Mouse (Mus musculus) midbrain, embryonic 10.5 days (tissue): ENCODE measurements around the gene Gpnmb. TPM values are rescaled to one million over a fixed set of nuclear protein-coding genes. Genes with fewer than 3 reads are reported as not detected.

Experiments
- DNase-seq: peaks from one replicate; pipeline ENCODE4 v3.0.0-alpha.2; 2017; ENCODE audit warnings: low spot score
- H3K27ac ChIP-seq: fragments of 300-500 bp; sonication (generic); replicated peaks from 2 replicates; pipeline ENCODE4 v1.5.1; 2016; ENCODE audit warnings: mild to moderate bottlenecking
- H3K27me3 ChIP-seq: fragments of 300-500 bp; sonication (generic); 2 replicates; pipeline ENCODE4 v1.6.1; 2016; ENCODE audit warnings: low read depth, mild to moderate bottlenecking; ENCODE audit not compliant: poor library complexity, severe bottlenecking
- H3K36me3 ChIP-seq: fragments of 300-500 bp; sonication (generic); 2 replicates; pipeline ENCODE4 v1.6.1; 2016; ENCODE audit warnings: mild to moderate bottlenecking, moderate library complexity
- H3K4me1 ChIP-seq: fragments of 300-500 bp; sonication (generic); 2 replicates; pipeline ENCODE4 v1.6.1; 2016
- H3K4me3 ChIP-seq: fragments of 300-500 bp; sonication (generic); 2 replicates; pipeline ENCODE4 v1.5.1; 2016; ENCODE audit warnings: mild to moderate bottlenecking, moderate library complexity
- H3K9me3 ChIP-seq: fragments of 300-500 bp; sonication (generic); replicated peaks from 2 replicates; pipeline ENCODE4 v1.6.1; 2016; ENCODE audit warnings: mild to moderate bottlenecking
- WGBS: fragments of 180-500 bp; shearing (Covaris S2); methylation state at CpG from one replicate; pipeline ENCODE4 v1.1.7; 2016; 5-methylcytosine and 5-hydroxymethylcytosine counted together
- polyA plus RNA-seq: library from polyadenylated mRNA; unstranded; fragments of >200 nt; fragmentation: Nextera tagmentation; extraction: Ambion mirVana; gene quantifications from 2 replicates; pipeline ENCODE4 v1.2.1, GENCODE M21; 2016

Gpnmb gene
- polyA plus RNA-seq, 1 experiment from 2014 or later: 0.79 TPM

- DNase-seq: peak; percentile 65
- Histone ChIP-seq H3K4me1 (peaks cover 15% of the 10 kb centered on the region), H3K4me3 (peak overlapping the region; percentile 47), H3K27ac (peak overlapping the region; percentile 84), H3K9me3 (no peaks in the 10 kb centered on the region), H3K36me3 (no peaks in the 10 kb centered on the region), H3K27me3 (peaks cover 27% of the 10 kb centered on the region)
- 17% methylated on average over 18 of the region's 18 CpGs for WGBS
These were observed 3.3 kb downstream of the Gpnmb start for GRCm38 (mm10) chr6:49039470-49040180.

- Histone ChIP-seq H3K27ac (no peak overlapping the region), H3K4me3 (no peak overlapping the region), H3K4me1 (peaks cover 26% of the 10 kb centered on the region), H3K27me3 (peaks cover 8% of the 10 kb centered on the region; the same call in 1 of the 2 replicates), H3K36me3 (no peaks in the 10 kb centered on the region), H3K9me3 (no peaks in the 10 kb centered on the region)
- DNase-seq: no peak
- WGBS: 73% methylated on average over 6 of the region's 6 CpGs
These were observed 10.2 kb downstream of the Gpnmb start for GRCm38 (mm10) chr6:49046502-49046901.

- 83% methylated on average over 8 of the region's 8 CpGs for WGBS
- H3K27ac ChIP-seq: no peak overlapping the region
- no peaks in the 10 kb centered on the region for H3K36me3 ChIP-seq
- H3K9me3 ChIP-seq: no peaks in the 10 kb centered on the region
- DNase-seq: no peak
- H3K4me1 ChIP-seq: peaks cover 30% of the 10 kb centered on the region
- H3K4me3 ChIP-seq: no peak overlapping the region
- H3K27me3 ChIP-seq: peaks cover 12% of the 10 kb centered on the region; the same call in 1 of the 2 replicates
These were observed 10.6 kb downstream of the Gpnmb start for GRCm38 (mm10) chr6:49046976-49047375.

- DNase-seq: no peak
- WGBS: 82% methylated on average over 10 of the region's 10 CpGs
- Histone ChIP-seq H3K27ac (no peak overlapping the region), H3K36me3 (no peaks in the 10 kb centered on the region), H3K4me3 (no peak overlapping the region), H3K9me3 (no peaks in the 10 kb centered on the region), H3K27me3 (peaks cover 15% of the 10 kb centered on the region; the same call in 1 of the 2 replicates), H3K4me1 (peaks cover 37% of the 10 kb centered on the region)
These were observed 11.5 kb downstream of the Gpnmb start for GRCm38 (mm10) chr6:49047848-49048247.

GRCm38 (mm10) chr6:49048395-49048794 lies 12.0 kb downstream of the Gpnmb start:
- Histone ChIP-seq H3K27ac (no peak overlapping the region), H3K9me3 (no peaks in the 10 kb centered on the region), H3K27me3 (peaks cover 15% of the 10 kb centered on the region; the same call in 1 of the 2 replicates), H3K4me3 (no peak overlapping the region), H3K36me3 (no peaks in the 10 kb centered on the region), H3K4me1 (peaks cover 38% of the 10 kb centered on the region)
- 92% methylated on average over 10 of the region's 10 CpGs for WGBS
- no peak for DNase-seq

GRCm38 (mm10) chr6:49050677-49051410 lies 14.5 kb downstream of the Gpnmb start:
- DNase-seq: no peak
- H3K9me3 ChIP-seq: peaks cover 4% of the 10 kb centered on the region; the same call in 1 of the 2 replicates
- peaks cover 57% of the 10 kb centered on the region for H3K4me1 ChIP-seq
- peaks cover 15% of the 10 kb centered on the region; the same call in 1 of the 2 replicates for H3K27me3 ChIP-seq
- 45% methylated on average over 11 of the region's 11 CpGs for WGBS
- H3K27ac ChIP-seq: peak overlapping the region; percentile 28; the same call in 1 of the 2 replicates
- no peaks in the 10 kb centered on the region for H3K36me3 ChIP-seq
- H3K4me3 ChIP-seq: no peak overlapping the region

GRCm38 (mm10) chr6:49052191-49052590 lies 15.8 kb downstream of the Gpnmb start:
- 77% methylated on average over 5 of the region's 5 CpGs for whole genome bisulfite sequencing
- peaks cover 4% of the 10 kb centered on the region; the same call in 1 of the 2 replicates for H3K9me3 ChIP-seq
- DNase-seq: no peak

GRCm38 (mm10) chr6:49055256-49055733 lies 18.9 kb downstream of the Gpnmb start:
- no peaks in the 10 kb centered on the region for H3K36me3 ChIP-seq
- H3K4me1 ChIP-seq: peaks cover 59% of the 10 kb centered on the region
- peaks cover 4% of the 10 kb centered on the region; the same call in 1 of the 2 replicates for H3K9me3 ChIP-seq
- peak; percentile 73 for DNase-seq
- 3% methylated on average over 7 of the region's 7 CpGs for WGBS
- H3K27ac ChIP-seq: peak overlapping the region; percentile 80
- peak overlapping the region; percentile 30 for H3K4me3 ChIP-seq
- H3K27me3 ChIP-seq: peaks cover 9% of the 10 kb centered on the region; the same call in 1 of the 2 replicates

More at GRCm38 (mm10) chr6:49052191-49052590, 15.8 kb downstream of the Gpnmb start:
- peaks cover 67% of the 10 kb centered on the region for H3K4me1 ChIP-seq
- H3K27me3 ChIP-seq: peaks cover 13% of the 10 kb centered on the region; the same call in 1 of the 2 replicates
- H3K4me3 ChIP-seq: no peak overlapping the region
- H3K27ac ChIP-seq: no peak overlapping the region
- no peaks in the 10 kb centered on the region for H3K36me3 ChIP-seq

- peak overlapping the region; percentile 80 for H3K27ac ChIP-seq
- H3K4me3 ChIP-seq: no peak overlapping the region
- 64% methylated on average over 9 of the region's 9 CpGs for WGBS
- peaks cover 52% of the 10 kb centered on the region for H3K4me1 ChIP-seq
- peaks cover 4% of the 10 kb centered on the region; the same call in 1 of the 2 replicates for H3K9me3 ChIP-seq
- DNase-seq: no peak
- H3K27me3 ChIP-seq: peaks cover 9% of the 10 kb centered on the region; the same call in 1 of the 2 replicates
- no peaks in the 10 kb centered on the region for H3K36me3 ChIP-seq
These were observed 19.7 kb downstream of the Gpnmb start for GRCm38 (mm10) chr6:49056009-49056408.

GRCm38 (mm10) chr6:49057053-49058021 lies 21.0 kb downstream of the Gpnmb start:
- H3K9me3 ChIP-seq: peaks cover 4% of the 10 kb centered on the region; the same call in 1 of the 2 replicates
- peak; percentile 67 for DNase-seq
- H3K36me3 ChIP-seq: no peaks in the 10 kb centered on the region
- H3K4me1 ChIP-seq: peaks cover 41% of the 10 kb centered on the region
- H3K27ac ChIP-seq: no peak overlapping the region
- WGBS: 42% methylated on average over 8 of the region's 8 CpGs
- no peaks in the 10 kb centered on the region; the same call in 1 of the 2 replicates for H3K27me3 ChIP-seq
- H3K4me3 ChIP-seq: no peak overlapping the region

GRCm38 (mm10) chr6:49068361-49068760 lies 32.0 kb downstream of the Gpnmb start:
- no peak overlapping the region for H3K4me3 ChIP-seq

More at GRCm38 (mm10) chr6:49068361-49068760, 32.0 kb downstream of the Gpnmb start:
- Histone ChIP-seq H3K27me3 (no peaks in the 10 kb centered on the region), H3K27ac (no peak overlapping the region), H3K36me3 (no peaks in the 10 kb centered on the region), H3K4me1 (peaks cover 5% of the 10 kb centered on the region), H3K9me3 (no peaks in the 10 kb centered on the region)
- DNase-seq: no peak
- 54% methylated on average over 3 of the region's 4 CpGs for WGBS
